Mouse (Mus musculus) cortical plate, adult 2 months (tissue): ENCODE measurements around the gene Eepd1.

Source experiments
- CTCF ChIP-seq: fragments of 200-500 bp; IDR thresholded peaks from 2 replicates; pipeline ENCODE4 v1.5.1; 2011; ENCODE audit warnings: mild to moderate bottlenecking, control low read depth, low read length; ENCODE audit not compliant: insufficient read depth; ENCODE audit errors: extremely low read depth
- POLR2A ChIP-seq: fragments of 200-500 bp; IDR thresholded peaks from 2 replicates; pipeline ENCODE4 v1.6.1; 2011; ENCODE audit warnings: mild to moderate bottlenecking, low read length, control low read depth; ENCODE audit not compliant: insufficient read depth; ENCODE audit errors: extremely low read depth

DNA sequence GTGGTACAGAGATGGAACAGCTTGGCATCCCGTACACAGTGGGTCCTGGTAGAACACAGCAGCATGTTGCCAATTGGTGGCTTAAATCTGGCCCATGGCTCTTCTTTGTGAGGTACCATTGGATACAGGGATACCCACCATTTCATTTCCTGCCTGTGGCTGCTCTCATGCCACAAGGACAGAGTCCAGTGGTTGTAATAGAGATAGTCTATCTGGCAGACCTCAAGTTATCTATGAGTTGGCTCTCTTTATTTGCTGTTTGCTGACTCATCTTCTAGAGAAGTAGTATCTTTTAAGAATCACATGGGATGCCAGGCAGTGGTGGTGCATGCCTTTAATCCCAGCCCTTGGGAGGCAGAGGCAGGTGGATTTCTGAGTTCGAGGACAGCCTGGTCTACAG lies 76.0 kb downstream of the Eepd1 start:
- TF ChIP-seq CTCF (no peak), POLR2A (no peak)
